Mouse (Mus musculus): ENCODE data around the gene Abi2. TPM values are rescaled to one million over a fixed set of nuclear protein-coding genes. Genes with fewer than 3 reads are reported as not detected.
"Not testable (repeated sequence)": the region's sequence is repeated elsewhere in the genome, so short reads cannot be mapped to it uniquely, and the experiment has no call there.

The Abi2 gene
- polyA plus RNA-seq, 1 experiment from 2014 or later: 90.4 TPM

- 91% methylated on average over 1 of the region's 1 CpGs for WGBS
- no peak overlapping the region for H3K4me2 ChIP-seq (ENCODE audit: low read length)
- H3K27me3 ChIP-seq (ENCODE audit: control insufficient read depth, insufficient read depth, low read depth, low read length): no peaks in the 10 kb centered on the region
- no peaks in the 10 kb centered on the region for H3K9me3 ChIP-seq (replicated peaks; ENCODE audit: control insufficient read depth, low read length, poor library complexity, severe bottlenecking)
- no peak for ATAC-seq
- no peak overlapping the region for H3K9ac ChIP-seq (ENCODE audit: low read depth, low read length)
- no peaks in the 10 kb centered on the region for H3K4me1 ChIP-seq (ENCODE audit: control insufficient read depth, insufficient read depth, low read length)
- H3K27ac ChIP-seq (ENCODE audit: low read length): no peak overlapping the region
- H3K36me3 ChIP-seq (ENCODE audit: control insufficient read depth, insufficient read depth, low read length): no peaks in the 10 kb centered on the region
- H3K4me3 ChIP-seq (ENCODE audit: low read depth, low read length): no peak overlapping the region
Measured at GRCm38 (mm10) chr1:60423882-60424281, 14.5 kb downstream of the Abi2 start.

- Histone ChIP-seq H3K9ac (ENCODE audit: low read depth, low read length) (no peak overlapping the region), H3K27ac (ENCODE audit: low read length) (no peak overlapping the region), H3K36me3 (ENCODE audit: control insufficient read depth, insufficient read depth, low read length) (no peaks in the 10 kb centered on the region), H3K27me3 (ENCODE audit: control insufficient read depth, insufficient read depth, low read depth, low read length) (no peaks in the 10 kb centered on the region), H3K4me3 (ENCODE audit: low read depth, low read length) (no peak overlapping the region), H3K4me2 (ENCODE audit: low read length) (no peak overlapping the region), H3K9me3 (replicated peaks; ENCODE audit: control insufficient read depth, low read length, poor library complexity, severe bottlenecking) (no peaks in the 10 kb centered on the region), H3K4me1 (ENCODE audit: control insufficient read depth, insufficient read depth, low read length) (no peaks in the 10 kb centered on the region)
- WGBS: 98% methylated on average over 2 of the region's 2 CpGs
- no peak for ATAC-seq
Measured at GRCm38 (mm10) chr1:60428341-60428740, 18.9 kb downstream of the Abi2 start.

GRCm38 (mm10) chr1:60428932-60429331, 19.5 kb downstream of the Abi2 start:
- no peak overlapping the region for H3K4me2 ChIP-seq (ENCODE audit: low read length)
- H3K36me3 ChIP-seq (ENCODE audit: control insufficient read depth, insufficient read depth, low read length): no peaks in the 10 kb centered on the region
- 76% methylated on average over 2 of the region's 2 CpGs for WGBS
- no peak overlapping the region for H3K27ac ChIP-seq (ENCODE audit: low read length)
- no peak overlapping the region for H3K4me3 ChIP-seq (ENCODE audit: low read depth, low read length)
- no peaks in the 10 kb centered on the region for H3K27me3 ChIP-seq (ENCODE audit: control insufficient read depth, insufficient read depth, low read depth, low read length)
- no peaks in the 10 kb centered on the region for H3K9me3 ChIP-seq (replicated peaks; ENCODE audit: control insufficient read depth, low read length, poor library complexity, severe bottlenecking)
- no peaks in the 10 kb centered on the region for H3K4me1 ChIP-seq (ENCODE audit: control insufficient read depth, insufficient read depth, low read length)
- no peak for ATAC-seq
- no peak overlapping the region for H3K9ac ChIP-seq (ENCODE audit: low read depth, low read length)

GRCm38 (mm10) chr1:60431531-60431930, 22.1 kb downstream of the Abi2 start:
- no peak overlapping the region for H3K9ac ChIP-seq (ENCODE audit: low read depth, low read length)
- H3K27ac ChIP-seq (ENCODE audit: low read length): no peak overlapping the region
- H3K4me3 ChIP-seq (ENCODE audit: low read depth, low read length): no peak overlapping the region
- no peak overlapping the region for H3K4me2 ChIP-seq (ENCODE audit: low read length)
- H3K36me3 ChIP-seq (ENCODE audit: control insufficient read depth, insufficient read depth, low read length): 0 out of 2 replicates have a peak, but pooled peaks cover 3% of the 10 kb centered on the region
- H3K4me1 ChIP-seq (ENCODE audit: control insufficient read depth, insufficient read depth, low read length): no peaks in the 10 kb centered on the region
- 0 out of 2 replicates have a peak, but pooled peaks have one; percentile 39 for ATAC-seq
- no peaks in the 10 kb centered on the region for H3K9me3 ChIP-seq (replicated peaks; ENCODE audit: control insufficient read depth, low read length, poor library complexity, severe bottlenecking)
- no peaks in the 10 kb centered on the region for H3K27me3 ChIP-seq (ENCODE audit: control insufficient read depth, insufficient read depth, low read depth, low read length)
- 90% methylated on average over 5 of the region's 5 CpGs for WGBS

- H3K4me3 ChIP-seq (ENCODE audit: low read depth, low read length): no peak overlapping the region
- no peaks in the 10 kb centered on the region for H3K4me1 ChIP-seq (ENCODE audit: control insufficient read depth, insufficient read depth, low read length)
- H3K9me3 ChIP-seq (replicated peaks; ENCODE audit: control insufficient read depth, low read length, poor library complexity, severe bottlenecking): no peaks in the 10 kb centered on the region
- 18% methylated on average over 1 of the region's 1 CpGs for WGBS
- H3K27me3 ChIP-seq (ENCODE audit: control insufficient read depth, insufficient read depth, low read depth, low read length): no peaks in the 10 kb centered on the region
- 0 out of 2 replicates have a peak, but pooled peaks cover 6% of the 10 kb centered on the region for H3K36me3 ChIP-seq (ENCODE audit: control insufficient read depth, insufficient read depth, low read length)
- no peak overlapping the region for H3K9ac ChIP-seq (ENCODE audit: low read depth, low read length)
- no peak for ATAC-seq
- 0 out of 2 replicates have a peak overlapping the region, but pooled peaks have one; percentile 11 for H3K27ac ChIP-seq (ENCODE audit: low read length)
- H3K4me2 ChIP-seq (ENCODE audit: low read length): no peak overlapping the region
Measured at GRCm38 (mm10) chr1:60432497-60432896, 23.1 kb downstream of the Abi2 start.

GRCm38 (mm10) chr1:60441438-60441837, 32.0 kb downstream of the Abi2 start:
- ATAC-seq; H3K9ac ChIP-seq (ENCODE audit: low read depth, low read length); H3K27ac ChIP-seq (ENCODE audit: low read length); H3K9me3 ChIP-seq (replicated peaks; ENCODE audit: control insufficient read depth, low read length, poor library complexity, severe bottlenecking); H3K36me3 ChIP-seq (ENCODE audit: control insufficient read depth, insufficient read depth, low read length); H3K4me3 ChIP-seq (ENCODE audit: low read depth, low read length); H3K27me3 ChIP-seq (ENCODE audit: control insufficient read depth, insufficient read depth, low read depth, low read length); H3K4me2 ChIP-seq (ENCODE audit: low read length); H3K4me1 ChIP-seq (ENCODE audit: control insufficient read depth, insufficient read depth, low read length): not testable (repeated sequence)
- 79% methylated on average over 5 of the region's 5 CpGs for WGBS

- Histone ChIP-seq H3K9ac (ENCODE audit: low read depth, low read length) (no peak overlapping the region), H3K36me3 (ENCODE audit: control insufficient read depth, insufficient read depth, low read length) (peaks cover 11% of the 10 kb centered on the region), H3K27ac (ENCODE audit: low read length) (no peak overlapping the region), H3K9me3 (replicated peaks; ENCODE audit: control insufficient read depth, low read length, poor library complexity, severe bottlenecking) (no peaks in the 10 kb centered on the region), H3K4me2 (ENCODE audit: low read length) (no peak overlapping the region), H3K27me3 (ENCODE audit: control insufficient read depth, insufficient read depth, low read depth, low read length) (no peaks in the 10 kb centered on the region), H3K4me1 (ENCODE audit: control insufficient read depth, insufficient read depth, low read length) (no peaks in the 10 kb centered on the region), H3K4me3 (ENCODE audit: low read depth, low read length) (no peak overlapping the region)
- 87% methylated on average over 12 of the region's 12 CpGs for WGBS
- no peak for ATAC-seq
Measured at GRCm38 (mm10) chr1:60447067-60447466, 37.6 kb downstream of the Abi2 start.

GRCm38 (mm10) chr1:60449896-60450295, 40.5 kb downstream of the Abi2 start:
- Histone ChIP-seq H3K9me3 (replicated peaks; ENCODE audit: control insufficient read depth, low read length, poor library complexity, severe bottlenecking) (no peaks in the 10 kb centered on the region), H3K27ac (ENCODE audit: low read length) (no peak overlapping the region), H3K4me3 (ENCODE audit: low read depth, low read length) (no peak overlapping the region), H3K9ac (ENCODE audit: low read depth, low read length) (no peak overlapping the region), H3K36me3 (ENCODE audit: control insufficient read depth, insufficient read depth, low read length) (peaks cover 15% of the 10 kb centered on the region), H3K4me1 (ENCODE audit: control insufficient read depth, insufficient read depth, low read length) (no peaks in the 10 kb centered on the region), H3K4me2 (ENCODE audit: low read length) (no peak overlapping the region), H3K27me3 (ENCODE audit: control insufficient read depth, insufficient read depth, low read depth, low read length) (no peaks in the 10 kb centered on the region)
- WGBS: 45% methylated on average over 1 of the region's 1 CpGs
- no peak for ATAC-seq

- Histone ChIP-seq H3K9me3 (replicated peaks; ENCODE audit: control insufficient read depth, low read length, poor library complexity, severe bottlenecking) (no peaks in the 10 kb centered on the region), H3K36me3 (ENCODE audit: control insufficient read depth, insufficient read depth, low read length) (no peaks in the 10 kb centered on the region)
Measured at GRCm38 (mm10) chr1:60460623-60461022, 51.2 kb downstream of the Abi2 start.

More at GRCm38 (mm10) chr1:60460623-60461022, 51.2 kb downstream of the Abi2 start:
- no peak for ATAC-seq
- Histone ChIP-seq H3K9ac (ENCODE audit: low read depth, low read length) (no peak overlapping the region), H3K4me1 (ENCODE audit: control insufficient read depth, insufficient read depth, low read length) (no peaks in the 10 kb centered on the region), H3K4me2 (ENCODE audit: low read length) (no peak overlapping the region), H3K4me3 (ENCODE audit: low read depth, low read length) (no peak overlapping the region), H3K27me3 (ENCODE audit: control insufficient read depth, insufficient read depth, low read depth, low read length) (no peaks in the 10 kb centered on the region), H3K27ac (ENCODE audit: low read length) (no peak overlapping the region)
- 97% methylated on average over 1 of the region's 1 CpGs for WGBS

Data from midbrain, embryonic 16.5 days (tissue).